Mouse (Mus musculus) megakaryocyte, embryonic 14.5 days (primary cell): ENCODE data around the gene Ccdc83. TPM values are rescaled to one million over a fixed set of nuclear protein-coding genes. Genes with fewer than 3 reads are reported as not detected.

Experiments
- H3K27me3 ChIP-seq: replicated peaks from 2 replicates; pipeline ENCODE3; 2012; ENCODE audit warnings: inconsistent platforms
- H3K36me3 ChIP-seq: replicated peaks from 2 replicates; pipeline ENCODE3; 2012; ENCODE audit warnings: low read length, inconsistent platforms, mixed read lengths
- H3K4me1 ChIP-seq: 2 replicates; pipeline ENCODE4 v1.6.1; 2012; ENCODE audit warnings: inconsistent platforms
- H3K4me3 ChIP-seq: replicated peaks from 2 replicates; pipeline ENCODE3; 2012; ENCODE audit warnings: moderate library complexity, mild to moderate bottlenecking, inconsistent platforms
- H3K9me3 ChIP-seq: 2 replicates; pipeline ENCODE4 v1.6.1; 2012; ENCODE audit warnings: inconsistent platforms
- FLI1 ChIP-seq: IDR thresholded peaks from 2 replicates; pipeline ENCODE4 v1.6.1; 2012; ENCODE audit warnings: low read length, inconsistent platforms, mixed read lengths
- GATA1 ChIP-seq: IDR thresholded peaks from 3 replicates; pipeline ENCODE4 v1.6.1; 2012; ENCODE audit warnings: mixed read lengths, low read length, inconsistent platforms, borderline replicate concordance
- polyA plus RNA-seq: library from polyadenylated mRNA; stranded (reverse); fragments of >175 nt; gene quantifications from 2 replicates; pipeline ENCODE4 v1.2.3, GENCODE M21; 2012; ENCODE audit warnings: low replicate concordance; ENCODE audit not compliant: insufficient read depth

The Ccdc83 gene
- polyA plus RNA-seq, 1 experiment = not detected

DNA sequence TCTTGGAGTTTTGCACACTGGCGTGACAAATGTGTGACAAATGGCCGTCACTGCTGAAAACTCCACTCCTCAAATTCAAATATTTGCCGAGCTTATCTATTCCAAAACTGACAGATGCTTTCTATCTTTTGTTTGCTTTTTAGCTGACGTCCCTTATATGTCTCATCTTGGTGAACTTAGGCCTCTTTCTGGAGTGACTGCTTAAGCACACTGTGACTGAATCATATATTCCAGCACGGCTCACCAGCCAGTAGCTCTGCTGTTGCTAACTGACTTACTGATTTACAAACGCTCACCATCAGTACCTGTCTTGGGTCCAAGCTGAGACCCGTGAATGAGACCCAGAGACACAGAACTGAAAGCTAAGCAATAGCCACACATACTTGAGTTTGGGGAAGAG, 19.2 kb upstream of the Ccdc83 start:
- H3K4me3 ChIP-seq = no peak overlapping the region
- TF ChIP-seq FLI1 = no peak
- no peak for TF ChIP-seq GATA1
- no peaks in the 10 kb centered on the region for H3K9me3 ChIP-seq
- H3K4me1 ChIP-seq = peaks cover 39% of the 10 kb centered on the region
- H3K27me3 ChIP-seq = peaks cover 1% of the 10 kb centered on the region
- H3K36me3 ChIP-seq = no peaks in the 10 kb centered on the region

DNA sequence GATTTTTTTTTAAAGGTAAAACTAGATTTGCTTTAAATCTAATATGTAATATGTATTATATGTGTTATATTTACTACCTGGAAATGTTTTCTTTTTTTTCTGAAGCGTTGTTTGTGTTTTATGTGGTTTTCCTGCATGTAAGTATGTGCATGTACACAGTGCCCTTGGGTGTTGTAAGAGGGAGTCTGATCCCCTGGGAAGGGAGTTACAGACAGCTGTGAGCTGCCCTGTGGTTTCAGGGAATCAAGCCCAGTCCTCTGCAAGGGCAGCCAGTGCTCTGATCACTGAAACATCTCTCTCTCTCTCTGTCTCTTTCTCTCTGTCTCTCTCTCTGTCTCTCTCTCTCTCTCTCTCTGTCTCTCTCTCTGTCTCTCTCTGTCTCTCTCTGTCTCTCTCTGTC, 17.2 kb upstream of the Ccdc83 start:
- H3K36me3 ChIP-seq = no peaks in the 10 kb centered on the region
- H3K9me3 ChIP-seq = no peaks in the 10 kb centered on the region
- TF ChIP-seq GATA1 (no peak), FLI1 (no peak)
- peaks cover 45% of the 10 kb centered on the region for H3K4me1 ChIP-seq
- peaks cover 14% of the 10 kb centered on the region for H3K27me3 ChIP-seq
- H3K4me3 ChIP-seq = no peak overlapping the region

DNA sequence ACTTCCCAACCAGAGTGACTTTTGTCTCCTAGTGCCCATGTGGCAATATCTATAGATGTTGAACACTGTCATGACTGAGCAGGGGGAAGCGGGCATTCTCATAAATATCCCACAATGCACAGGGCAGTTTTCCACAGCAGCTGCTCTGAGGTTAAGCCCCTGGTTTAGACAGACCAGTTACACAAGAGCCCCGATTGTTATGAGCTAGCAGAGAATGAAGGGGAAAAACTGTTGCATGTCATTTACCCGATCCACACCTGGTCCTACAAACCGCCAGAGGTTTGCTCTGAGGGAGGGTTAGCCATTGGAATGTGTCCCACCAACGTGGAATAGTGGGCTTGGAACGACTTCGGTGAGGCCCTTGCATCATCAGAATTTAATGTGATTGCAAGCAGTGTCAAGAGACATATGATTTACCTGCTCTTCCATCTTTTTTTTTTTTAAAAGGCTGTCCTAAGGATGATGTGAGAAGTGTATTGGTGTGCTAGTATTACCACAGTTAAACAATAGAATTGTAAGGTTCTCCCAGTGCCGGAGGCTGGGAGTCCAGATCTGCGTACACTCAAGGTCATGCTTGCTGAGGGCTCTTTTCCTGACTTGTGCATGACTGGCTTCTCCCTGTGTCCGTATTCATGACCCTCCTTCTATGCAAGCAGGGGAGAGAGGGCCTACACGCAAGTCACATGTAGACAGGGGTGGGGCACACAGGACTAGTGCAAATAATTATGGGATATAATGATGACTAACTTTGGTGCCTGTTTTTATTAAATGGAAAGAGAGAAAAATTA, 16.4 kb upstream of the Ccdc83 start:
- H3K9me3 ChIP-seq = no peaks in the 10 kb centered on the region
- TF ChIP-seq GATA1 (no peak), FLI1 (no peak)
- H3K36me3 ChIP-seq = no peaks in the 10 kb centered on the region
- peaks cover 46% of the 10 kb centered on the region for H3K4me1 ChIP-seq
- H3K27me3 ChIP-seq = peaks cover 17% of the 10 kb centered on the region
- H3K4me3 ChIP-seq = no peak overlapping the region

DNA sequence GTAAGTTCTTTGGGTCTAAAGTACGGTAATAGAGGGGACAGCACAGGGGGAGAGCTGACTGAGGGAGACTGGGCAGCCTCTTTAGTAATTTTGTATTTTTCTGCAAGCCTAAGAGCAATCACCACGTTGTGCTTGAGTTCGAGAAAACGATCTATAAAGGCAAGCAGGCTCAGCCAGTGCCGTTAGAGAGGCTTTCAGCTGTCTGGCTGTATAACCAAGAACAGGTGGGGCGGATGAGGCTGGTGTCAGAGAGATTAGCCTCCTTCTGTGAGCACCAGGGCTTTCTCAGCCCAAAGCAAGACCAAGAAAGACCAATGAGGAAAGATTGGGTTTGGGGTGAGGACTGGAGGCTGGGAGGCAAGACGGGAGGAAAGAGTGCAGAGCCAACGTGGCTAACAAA, 15.3 kb upstream of the Ccdc83 start:
- H3K27me3 ChIP-seq = peaks cover 17% of the 10 kb centered on the region
- H3K4me1 ChIP-seq = peaks cover 46% of the 10 kb centered on the region
- TF ChIP-seq GATA1 (no peak), FLI1 (no peak)
- H3K4me3 ChIP-seq = no peak overlapping the region
- H3K9me3 ChIP-seq = no peaks in the 10 kb centered on the region
- H3K36me3 ChIP-seq = no peaks in the 10 kb centered on the region

DNA sequence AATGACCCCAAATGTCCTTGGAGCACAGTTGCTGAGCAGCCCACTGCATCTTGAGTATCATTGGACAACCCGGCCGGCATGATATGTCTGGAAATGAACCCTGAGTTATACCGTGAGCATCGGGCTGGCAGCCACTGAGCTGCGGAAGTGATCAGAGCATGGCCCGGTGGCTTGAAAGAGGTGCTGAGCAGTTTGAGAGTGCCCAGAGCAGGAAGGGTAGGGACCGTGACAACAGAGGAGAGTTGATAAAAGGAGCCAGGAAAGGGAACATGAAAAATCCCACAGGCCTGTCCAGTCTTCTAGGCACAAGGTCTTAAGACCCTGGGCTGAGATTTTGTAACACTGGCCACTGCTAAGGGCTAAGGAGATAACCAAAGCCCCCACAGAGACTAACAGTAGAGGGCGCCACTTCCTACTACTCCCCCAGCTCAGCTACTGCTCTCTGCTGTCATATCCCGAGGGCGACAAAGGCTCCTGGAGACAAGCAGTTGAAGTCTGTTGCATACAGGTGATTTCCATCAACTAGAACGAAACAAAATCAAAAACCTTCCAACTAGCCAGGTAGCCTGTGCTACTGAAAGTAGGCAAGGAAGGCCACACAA, 14.8 kb upstream of the Ccdc83 start:
- Histone ChIP-seq H3K4me1 (peaks cover 45% of the 10 kb centered on the region), H3K36me3 (no peaks in the 10 kb centered on the region), H3K27me3 (peaks cover 19% of the 10 kb centered on the region), H3K9me3 (no peaks in the 10 kb centered on the region), H3K4me3 (no peak overlapping the region)
- TF ChIP-seq GATA1 = no peak
- no peak for TF ChIP-seq FLI1

DNA sequence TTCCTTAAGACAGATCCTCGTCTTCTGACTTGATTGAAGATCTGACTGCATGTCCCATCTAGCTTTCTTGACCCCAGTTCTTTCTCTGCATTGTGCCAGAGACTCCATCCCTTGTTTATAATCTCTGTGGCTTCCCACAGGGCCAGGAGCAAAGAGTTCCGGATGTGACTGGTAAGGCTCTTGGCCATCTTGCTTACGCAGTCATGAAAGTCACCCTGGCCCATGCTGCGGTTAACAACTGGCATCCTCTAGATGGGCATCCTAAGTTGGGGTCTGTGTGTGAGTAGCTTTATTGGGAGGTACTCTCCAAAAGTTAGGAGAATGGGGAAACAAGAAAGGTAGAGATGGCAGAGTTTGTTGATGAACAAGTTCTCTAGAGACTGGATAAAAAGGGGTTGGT, 13.6 kb upstream of the Ccdc83 start:
- H3K9me3 ChIP-seq = no peaks in the 10 kb centered on the region
- peaks cover 22% of the 10 kb centered on the region for H3K27me3 ChIP-seq
- no peaks in the 10 kb centered on the region for H3K36me3 ChIP-seq
- no peak for TF ChIP-seq GATA1
- no peak for TF ChIP-seq FLI1
- no peak overlapping the region for H3K4me3 ChIP-seq
- H3K4me1 ChIP-seq = peaks cover 45% of the 10 kb centered on the region

DNA sequence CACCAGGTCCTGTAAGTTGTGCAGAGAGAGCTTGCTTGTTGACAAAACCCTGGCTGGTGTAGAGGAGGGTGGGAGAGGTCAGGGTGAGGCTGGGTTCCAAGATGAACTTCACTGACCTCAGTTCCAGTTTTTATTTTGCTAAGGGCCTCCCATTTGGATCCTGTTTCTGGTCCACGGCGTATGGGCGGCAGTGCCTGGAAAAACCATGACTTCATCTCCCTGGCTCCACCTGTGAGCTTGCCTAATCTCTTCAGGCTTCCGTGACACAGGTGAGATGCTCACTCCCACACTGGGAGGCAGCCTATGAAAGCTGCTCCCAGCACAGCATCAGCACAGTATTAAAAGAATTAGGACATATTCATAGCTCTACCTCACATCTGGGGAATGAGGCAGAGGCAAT, 12.2 kb upstream of the Ccdc83 start:
- no peaks in the 10 kb centered on the region for H3K36me3 ChIP-seq
- H3K4me3 ChIP-seq = no peak overlapping the region
- TF ChIP-seq GATA1 (no peak), FLI1 (no peak)
- H3K9me3 ChIP-seq = no peaks in the 10 kb centered on the region
- peaks cover 28% of the 10 kb centered on the region for H3K27me3 ChIP-seq
- H3K4me1 ChIP-seq = peaks cover 45% of the 10 kb centered on the region

DNA sequence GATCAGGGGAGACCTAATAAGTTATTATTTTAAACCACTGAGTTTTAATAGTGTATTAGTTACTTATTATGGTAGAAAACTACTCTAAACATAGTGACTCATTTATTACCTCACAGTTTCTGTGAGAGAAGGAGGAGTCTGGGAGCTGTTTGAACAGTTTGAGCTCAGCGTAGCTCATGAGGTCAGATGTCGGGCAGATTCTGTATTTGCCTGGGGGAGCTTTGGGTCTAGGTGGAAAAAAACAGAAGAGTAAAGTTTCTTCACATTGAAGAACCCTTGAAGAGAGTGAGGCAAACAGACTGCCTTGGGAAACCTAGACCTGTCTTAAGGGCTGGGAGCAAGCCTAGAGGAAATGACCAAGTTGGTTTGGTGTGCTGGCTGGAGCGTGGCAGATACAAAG, 11.7 kb upstream of the Ccdc83 start:
- Histone ChIP-seq H3K36me3 (no peaks in the 10 kb centered on the region), H3K9me3 (no peaks in the 10 kb centered on the region)
- TF ChIP-seq GATA1 (no peak), FLI1 (no peak)

DNA sequence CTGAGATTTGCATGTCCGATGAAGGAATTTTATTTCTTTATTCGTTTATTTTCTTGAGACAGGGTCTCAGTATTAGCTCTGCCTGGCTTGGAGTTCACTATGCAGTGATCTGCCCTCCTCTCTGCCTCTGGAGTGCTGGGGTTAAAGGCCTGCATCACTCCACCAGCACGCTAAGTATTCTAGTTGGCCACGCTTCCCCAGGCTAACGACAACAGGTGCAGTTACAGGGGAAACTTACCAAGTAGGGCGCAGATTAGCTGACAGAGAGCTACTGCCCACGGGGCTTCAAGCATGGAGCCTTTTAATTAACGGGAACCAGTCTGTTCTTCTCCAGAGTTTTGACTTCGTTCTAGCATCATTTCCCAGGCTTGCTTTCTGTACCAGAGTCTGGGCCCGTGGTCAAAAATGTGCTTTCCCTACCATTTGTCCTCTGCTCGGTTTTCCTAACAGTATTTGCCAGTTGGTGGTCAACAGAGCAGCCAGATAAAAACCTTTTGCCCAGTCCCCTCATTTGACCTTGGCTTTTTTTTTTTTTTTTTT, 9.1 kb upstream of the Ccdc83 start:
- H3K4me1 ChIP-seq = peaks cover 27% of the 10 kb centered on the region
- H3K27me3 ChIP-seq = peaks cover 28% of the 10 kb centered on the region
- no peaks in the 10 kb centered on the region for H3K9me3 ChIP-seq
- H3K4me3 ChIP-seq = no peak overlapping the region
- TF ChIP-seq GATA1 (no peak), FLI1 (no peak)
- no peaks in the 10 kb centered on the region for H3K36me3 ChIP-seq

More for the DNA sequence above, 11.7 kb upstream of the Ccdc83 start:
- peaks cover 28% of the 10 kb centered on the region for H3K27me3 ChIP-seq
- H3K4me1 ChIP-seq = peaks cover 45% of the 10 kb centered on the region
- H3K4me3 ChIP-seq = no peak overlapping the region

DNA sequence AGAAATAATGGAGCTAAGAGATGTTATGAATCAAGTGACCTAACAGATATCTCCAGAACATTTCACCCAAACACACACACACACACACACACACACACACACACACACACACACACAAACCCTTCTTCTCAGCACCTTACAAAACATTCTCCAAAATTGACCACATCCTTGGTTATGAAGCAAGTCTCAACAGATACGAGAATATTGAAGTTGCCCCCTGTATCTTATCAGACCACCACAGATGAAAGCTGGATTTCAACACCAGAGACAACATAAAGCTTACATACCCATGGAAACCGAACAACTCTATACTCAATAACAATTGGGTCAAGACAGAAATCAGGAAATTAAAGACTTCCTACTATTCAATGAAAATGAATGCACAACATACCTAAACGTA, 4.6 kb upstream of the Ccdc83 start:
- H3K4me1 ChIP-seq = peaks cover 12% of the 10 kb centered on the region
- no peaks in the 10 kb centered on the region for H3K36me3 ChIP-seq
- TF ChIP-seq GATA1 = no peak
- no peak for TF ChIP-seq FLI1
- H3K9me3 ChIP-seq = no peaks in the 10 kb centered on the region
- H3K27me3 ChIP-seq = peaks cover 13% of the 10 kb centered on the region
- no peak overlapping the region for H3K4me3 ChIP-seq
